Mouse (Mus musculus) liver, embryonic 13.5 days (tissue): ENCODE measurements around the gene Slc9a8. TPM values are rescaled to one million over a fixed set of nuclear protein-coding genes. Genes with fewer than 3 reads are reported as not detected.

Experiments
- ATAC-seq: fragments of 200-750 bp; cut with Nextera tagmentation; 2 replicates; pipeline ENCODE4 v1.8.0; 2017; ENCODE audit warnings: low read depth, mild to moderate bottlenecking, moderate number of reproducible peaks, moderate library complexity
- DNase-seq: peaks from one replicate; pipeline ENCODE4 v3.0.0; 2022
- H3K27ac ChIP-seq: fragments of 300-500 bp; sonication (generic); 2 replicates; pipeline ENCODE4 v1.5.1; 2015; ENCODE audit warnings: moderate library complexity, mild to moderate bottlenecking, inconsistent platforms
- H3K27me3 ChIP-seq: fragments of 300-500 bp; sonication (generic); 2 replicates; pipeline ENCODE4 v1.6.1; 2015; ENCODE audit warnings: mild to moderate bottlenecking, inconsistent platforms
- H3K36me3 ChIP-seq: fragments of 300-500 bp; sonication (generic); 2 replicates; pipeline ENCODE4 v1.6.1; 2015; ENCODE audit warnings: mild to moderate bottlenecking, inconsistent platforms
- H3K4me1 ChIP-seq: fragments of 300-500 bp; sonication (generic); replicated peaks from 2 replicates; pipeline ENCODE4 v1.6.1; 2015; ENCODE audit warnings: inconsistent platforms
- H3K4me2 ChIP-seq: fragments of 300-500 bp; sonication (generic); 2 replicates; pipeline ENCODE4 v1.6.1; 2015; ENCODE audit warnings: inconsistent platforms, mild to moderate bottlenecking, moderate library complexity
- H3K4me3 ChIP-seq: fragments of 300-500 bp; sonication (generic); replicated peaks from 2 replicates; pipeline ENCODE4 v1.5.1; 2015; ENCODE audit warnings: mild to moderate bottlenecking, inconsistent platforms
- H3K9ac ChIP-seq: fragments of 300-500 bp; sonication (generic); 2 replicates; pipeline ENCODE4 v1.6.1; 2015; ENCODE audit warnings: mild to moderate bottlenecking, inconsistent platforms
- H3K9me3 ChIP-seq: fragments of 300-500 bp; sonication (generic); replicated peaks from 2 replicates; pipeline ENCODE4 v1.6.1; 2016; ENCODE audit warnings: inconsistent platforms
- WGBS: fragments of 180-500 bp; shearing (Covaris S2); methylation state at CpG from one replicate; pipeline ENCODE4 v1.1.7; 2015; ENCODE audit not compliant: insufficient replicate concordance; 5-methylcytosine and 5-hydroxymethylcytosine counted together
- polyA plus RNA-seq: library from polyadenylated mRNA; unstranded; fragments of >200 nt; fragmentation: Nextera tagmentation; extraction: Ambion mirVana; gene quantifications from 2 replicates; pipeline ENCODE4 v1.2.1, GENCODE M21; 2015

Gene Slc9a8
- polyA plus RNA-seq, 1 experiment from 2014 or later, result 12.0 TPM

DNA sequence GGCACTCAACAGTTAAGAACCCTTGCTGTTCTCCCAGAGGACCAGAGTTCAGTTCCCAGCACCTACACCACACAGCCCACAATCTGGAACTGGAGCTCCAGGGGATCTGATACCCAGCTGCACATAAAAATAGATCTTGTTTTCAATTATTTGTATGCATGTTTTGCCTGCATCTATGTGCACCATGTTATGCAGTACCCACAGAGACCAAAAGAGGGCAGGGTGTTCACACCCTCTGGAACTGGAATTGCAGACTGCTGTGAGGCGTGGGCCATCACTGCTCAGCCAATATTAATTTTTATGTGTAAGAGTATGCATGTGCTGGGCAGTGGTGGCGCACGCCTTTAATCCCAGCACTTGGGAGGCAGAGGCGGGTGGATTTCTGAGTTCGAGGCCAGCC, 75.8 kb downstream of the Slc9a8 start:
- no peak for ATAC-seq
- no peak overlapping the region for H3K4me2 ChIP-seq
- H3K36me3 ChIP-seq, result no peaks in the 10 kb centered on the region
- H3K27me3 ChIP-seq, result no peaks in the 10 kb centered on the region
- WGBS, result 65% methylated on average over 5 of the region's 5 CpGs
- no peaks in the 10 kb centered on the region for H3K9me3 ChIP-seq
- no peak overlapping the region for H3K27ac ChIP-seq
- peaks cover 16% of the 10 kb centered on the region for H3K4me1 ChIP-seq
- H3K4me3 ChIP-seq, result no peak overlapping the region
- no peak overlapping the region for H3K9ac ChIP-seq
- peak; percentile 46 for DNase-seq

DNA sequence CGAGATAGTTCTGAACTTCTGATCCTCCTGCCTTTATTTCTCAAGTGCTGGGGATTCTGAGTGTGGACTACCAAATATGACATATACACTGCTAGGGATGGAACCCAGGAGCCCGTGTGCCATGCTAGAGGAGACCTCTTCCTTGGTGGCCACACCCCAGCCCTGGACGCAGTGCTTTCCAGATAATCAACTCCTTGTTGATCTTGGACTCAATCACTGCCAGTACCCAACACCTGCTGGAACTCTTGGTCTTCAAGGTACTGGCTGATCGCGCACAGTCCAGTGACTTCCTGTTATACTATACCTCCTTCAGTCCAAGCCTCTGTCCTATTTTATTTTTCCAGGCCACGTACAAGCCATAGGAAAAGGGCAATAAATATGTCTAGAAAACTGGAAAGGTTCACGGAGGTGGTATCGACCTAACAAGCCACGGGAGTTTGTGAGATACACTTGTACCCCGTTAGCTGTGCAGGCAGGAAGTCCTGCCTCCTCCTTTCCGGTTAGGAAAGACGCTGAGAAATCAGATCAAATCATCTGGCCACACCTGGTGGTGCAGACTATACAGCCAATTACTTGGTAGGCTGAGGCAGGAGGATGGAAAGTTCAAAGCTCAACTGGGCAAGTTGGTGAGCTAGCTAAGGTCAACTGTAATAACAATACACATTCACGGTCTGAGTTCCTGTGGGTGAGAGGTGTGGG, 81.2 kb downstream of the Slc9a8 start:
- ATAC-seq (peak; percentile 55), DNase-seq (peak; percentile 38)
- 29% methylated on average over 13 of the region's 13 CpGs for WGBS
- Histone ChIP-seq H3K4me3 (peak overlapping the region; percentile 90), H3K36me3 (peaks cover 8% of the 10 kb centered on the region), H3K9ac (peak overlapping the region; percentile 92), H3K4me1 (peaks cover 45% of the 10 kb centered on the region), H3K27me3 (no peaks in the 10 kb centered on the region), H3K4me2 (peak overlapping the region; percentile 95), H3K27ac (peak overlapping the region; percentile 85), H3K9me3 (no peaks in the 10 kb centered on the region)

- Histone ChIP-seq H3K9ac (peak overlapping the region; percentile 92), H3K4me3 (peak overlapping the region; percentile 90), H3K4me1 (peaks cover 46% of the 10 kb centered on the region), H3K4me2 (peak overlapping the region; percentile 95), H3K9me3 (no peaks in the 10 kb centered on the region), H3K36me3 (peaks cover 15% of the 10 kb centered on the region), H3K27ac (peak overlapping the region; percentile 85), H3K27me3 (no peaks in the 10 kb centered on the region)
- ATAC-seq (peak; percentile 72), DNase-seq (peak; percentile 62)
- under 1% methylated on average over 77 of the region's 85 CpGs for whole genome bisulfite sequencing
Measured at GRCm38 (mm10) chr2:167503253-167503895, 81.9 kb downstream of the Slc9a8 start.

GRCm38 (mm10) chr2:167503896-167504349, 82.4 kb downstream of the Slc9a8 start:
- Histone ChIP-seq H3K4me3 (peak overlapping the region; percentile 90), H3K4me2 (peak overlapping the region; percentile 95), H3K9ac (peak overlapping the region; percentile 92), H3K4me1 (peaks cover 46% of the 10 kb centered on the region), H3K27ac (peak overlapping the region; percentile 85), H3K27me3 (no peaks in the 10 kb centered on the region), H3K9me3 (no peaks in the 10 kb centered on the region), H3K36me3 (peaks cover 20% of the 10 kb centered on the region)
- DNase-seq (peak; percentile 25), ATAC-seq (peak; percentile 50)
- WGBS, result 2% methylated on average over 32 of the region's 32 CpGs

- Histone ChIP-seq H3K4me3 (peak overlapping the region; percentile 90), H3K27me3 (no peaks in the 10 kb centered on the region), H3K4me2 (peak overlapping the region; percentile 95), H3K36me3 (peaks cover 28% of the 10 kb centered on the region), H3K9me3 (no peaks in the 10 kb centered on the region), H3K4me1 (peaks cover 56% of the 10 kb centered on the region), H3K9ac (peak overlapping the region; percentile 92), H3K27ac (peak overlapping the region; percentile 85)
- DNase-seq (peak; percentile 43), ATAC-seq (peak; percentile 59)
- 33% methylated on average over 3 of the region's 3 CpGs for WGBS
Measured at GRCm38 (mm10) chr2:167505127-167505526, 83.6 kb downstream of the Slc9a8 start.

DNA sequence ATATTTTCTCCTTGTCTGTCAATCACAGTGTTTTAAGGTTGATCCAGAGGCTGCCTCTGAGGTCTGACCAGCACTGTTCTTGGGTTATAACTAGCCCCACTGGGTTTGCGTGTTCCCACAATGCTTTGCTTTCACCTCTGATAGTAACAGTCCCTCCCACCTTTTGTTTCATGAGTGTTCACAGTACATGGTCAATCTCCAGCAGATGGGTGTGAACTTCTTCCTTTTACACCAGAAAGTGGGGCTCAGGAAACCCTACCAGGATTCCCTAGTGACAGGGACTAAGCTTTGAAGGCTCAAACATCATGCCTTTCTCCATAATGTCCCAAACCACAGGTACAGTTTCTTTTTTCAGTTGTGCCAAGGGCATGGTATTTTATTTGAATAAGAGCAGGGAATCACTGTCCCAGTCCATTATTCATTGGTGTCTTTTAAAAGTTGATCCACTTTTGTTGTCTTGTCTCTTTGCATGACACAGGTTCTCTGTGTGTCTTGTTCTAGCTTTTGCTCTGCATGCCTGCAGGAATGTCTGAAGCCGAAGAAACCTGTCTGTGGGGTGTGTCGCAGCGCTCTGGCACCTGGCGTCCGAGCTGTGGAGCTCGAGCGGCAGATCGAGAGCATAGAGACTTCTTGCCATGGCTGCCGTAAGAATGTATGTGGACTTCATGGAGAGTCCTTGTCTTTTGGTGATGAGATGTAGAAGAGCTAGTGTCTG, 85.2 kb downstream of the Slc9a8 start:
- H3K9me3 ChIP-seq, result no peaks in the 10 kb centered on the region
- ATAC-seq, result no peak
- no peaks in the 10 kb centered on the region for H3K27me3 ChIP-seq
- peaks cover 67% of the 10 kb centered on the region for H3K4me1 ChIP-seq
- H3K4me2 ChIP-seq, result no peak overlapping the region
- no peak overlapping the region for H3K9ac ChIP-seq
- DNase-seq, result no peak
- 87% methylated on average over 10 of the region's 10 CpGs for WGBS
- peaks cover 39% of the 10 kb centered on the region for H3K36me3 ChIP-seq
- H3K27ac ChIP-seq, result no peak overlapping the region
- H3K4me3 ChIP-seq, result no peak overlapping the region

- Histone ChIP-seq H3K9me3 (no peaks in the 10 kb centered on the region), H3K27me3 (no peaks in the 10 kb centered on the region), H3K4me3 (no peak overlapping the region), H3K27ac (no peak overlapping the region), H3K36me3 (peaks cover 51% of the 10 kb centered on the region), H3K4me1 (peaks cover 60% of the 10 kb centered on the region), H3K4me2 (no peak overlapping the region), H3K9ac (no peak overlapping the region)
- 89% methylated on average over 3 of the region's 3 CpGs for WGBS
- no peak for ATAC-seq
- DNase-seq, result no peak
Measured at GRCm38 (mm10) chr2:167507719-167508385, 86.3 kb downstream of the Slc9a8 start.

DNA sequence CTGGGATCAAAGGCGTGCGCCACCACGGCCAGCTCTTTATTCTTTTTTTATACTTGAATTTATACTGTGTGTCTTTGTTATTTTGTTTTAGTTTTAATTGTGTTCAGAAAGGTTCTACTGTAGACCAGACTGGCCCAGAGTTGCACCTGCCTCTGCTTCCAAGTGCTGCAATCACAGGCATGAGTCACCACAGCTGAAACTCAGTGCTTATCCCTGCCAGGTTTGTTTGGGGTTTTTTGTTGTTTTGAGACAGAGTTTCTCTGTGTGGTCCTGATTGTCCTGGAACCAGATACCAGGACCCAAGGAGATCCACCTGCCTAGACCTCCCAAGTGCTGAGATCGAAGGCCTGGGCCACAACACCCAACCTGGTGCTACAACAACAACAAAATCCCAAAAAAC, 87.1 kb downstream of the Slc9a8 start:
- peaks cover 57% of the 10 kb centered on the region for H3K4me1 ChIP-seq
- H3K27ac ChIP-seq, result no peak overlapping the region; the same call in 1 of the 2 replicates
- no peak overlapping the region for H3K4me2 ChIP-seq
- ATAC-seq (no peak), DNase-seq (no peak)
- H3K36me3 ChIP-seq, result peaks cover 58% of the 10 kb centered on the region
- no peak overlapping the region for H3K9ac ChIP-seq
- H3K27me3 ChIP-seq, result no peaks in the 10 kb centered on the region
- no peaks in the 10 kb centered on the region for H3K9me3 ChIP-seq
- WGBS, result 90% methylated on average over 4 of the region's 4 CpGs
- H3K4me3 ChIP-seq, result no peak overlapping the region

- peaks cover 39% of the 10 kb centered on the region for H3K4me1 ChIP-seq
- no peaks in the 10 kb centered on the region for H3K27me3 ChIP-seq
- WGBS, result 19% methylated on average over 3 of the region's 3 CpGs
- DNase-seq (peak; percentile 34), ATAC-seq (peak; percentile 74)
- H3K36me3 ChIP-seq, result peaks cover 77% of the 10 kb centered on the region
- H3K27ac ChIP-seq, result peak overlapping the region; percentile 56; the same call in 1 of the 2 replicates
- H3K4me2 ChIP-seq, result 0 out of 2 replicates have a peak overlapping the region, but pooled peaks have one; percentile 0
- 0 out of 2 replicates have a peak overlapping the region, but pooled peaks have one; percentile 0 for H3K9ac ChIP-seq
- no peak overlapping the region for H3K4me3 ChIP-seq
- no peaks in the 10 kb centered on the region for H3K9me3 ChIP-seq
Measured at GRCm38 (mm10) chr2:167510485-167510884, 89.0 kb downstream of the Slc9a8 start.

GRCm38 (mm10) chr2:167512365-167512764, 90.9 kb downstream of the Slc9a8 start:
- no peaks in the 10 kb centered on the region for H3K9me3 ChIP-seq
- peaks cover 91% of the 10 kb centered on the region for H3K36me3 ChIP-seq
- 91% methylated on average over 9 of the region's 9 CpGs for WGBS
- ATAC-seq (no peak), DNase-seq (no peak)
- no peak overlapping the region for H3K4me3 ChIP-seq
- H3K27me3 ChIP-seq, result no peaks in the 10 kb centered on the region
- no peak overlapping the region for H3K4me2 ChIP-seq
- H3K9ac ChIP-seq, result no peak overlapping the region
- H3K27ac ChIP-seq, result no peak overlapping the region
- H3K4me1 ChIP-seq, result peaks cover 26% of the 10 kb centered on the region

GRCm38 (mm10) chr2:167512970-167513369, 91.5 kb downstream of the Slc9a8 start:
- no peak overlapping the region for H3K27ac ChIP-seq
- WGBS, result 83% methylated on average over 5 of the region's 5 CpGs
- H3K9me3 ChIP-seq, result no peaks in the 10 kb centered on the region
- no peak overlapping the region for H3K4me3 ChIP-seq
- H3K9ac ChIP-seq, result no peak overlapping the region
- ATAC-seq (no peak), DNase-seq (no peak)
- no peaks in the 10 kb centered on the region for H3K27me3 ChIP-seq
- peaks cover 21% of the 10 kb centered on the region for H3K4me1 ChIP-seq
- H3K36me3 ChIP-seq, result peaks cover 91% of the 10 kb centered on the region
- no peak overlapping the region for H3K4me2 ChIP-seq
